Mouse (Mus musculus) CH12F3 (cell line): ENCODE measurements around the gene Cdk8.

ENCODE experiments used
- in situ Hi-C: fragments of 300-500 bp; cut with MboI; formaldehyde crosslinking; loops from 2 replicates; pipeline ENCODE4 v1.14.3; 2020; ENCODE audit warnings: low sequenced_read_pairs

The Cdk8 gene

GRCm38 (mm10) chr5:146315268-146315921, 84.4 kb downstream of the Cdk8 start:
- in situ Hi-C loops = no loop called here

GRCm38 (mm10) chr5:146316316-146316715, 85.3 kb downstream of the Cdk8 start:
- in situ Hi-C loops = no loop called here

- in situ Hi-C loops = no loop called here
Measured at GRCm38 (mm10) chr5:146318051-146318450, 87.0 kb downstream of the Cdk8 start.

DNA sequence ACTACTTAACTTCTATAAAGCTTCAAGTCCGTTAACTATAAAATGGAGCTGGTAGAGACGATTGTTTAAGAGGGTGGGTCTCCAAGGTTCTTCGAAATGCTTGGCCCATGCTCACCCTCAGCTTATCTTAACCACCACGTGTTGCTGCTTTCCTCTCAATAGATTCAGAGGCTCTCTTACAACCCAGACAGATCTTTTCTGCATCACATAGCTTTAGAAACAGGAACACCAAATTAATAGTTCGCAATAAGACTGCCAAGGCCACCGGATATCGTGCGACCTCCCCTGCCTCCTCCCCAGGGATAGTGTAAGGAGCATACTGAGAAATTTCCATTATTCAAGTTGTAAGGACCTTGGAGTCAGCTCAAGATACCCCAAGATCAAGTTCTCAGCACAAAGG, 87.4 kb downstream of the Cdk8 start:
- in situ Hi-C loops = no loop called here

GRCm38 (mm10) chr5:146328941-146329340, 97.9 kb downstream of the Cdk8 start:
- in situ Hi-C loops = no loop called here

- in situ Hi-C loops = no loop called here
Measured at GRCm38 (mm10) chr5:146329541-146329940, 98.5 kb downstream of the Cdk8 start.

DNA sequence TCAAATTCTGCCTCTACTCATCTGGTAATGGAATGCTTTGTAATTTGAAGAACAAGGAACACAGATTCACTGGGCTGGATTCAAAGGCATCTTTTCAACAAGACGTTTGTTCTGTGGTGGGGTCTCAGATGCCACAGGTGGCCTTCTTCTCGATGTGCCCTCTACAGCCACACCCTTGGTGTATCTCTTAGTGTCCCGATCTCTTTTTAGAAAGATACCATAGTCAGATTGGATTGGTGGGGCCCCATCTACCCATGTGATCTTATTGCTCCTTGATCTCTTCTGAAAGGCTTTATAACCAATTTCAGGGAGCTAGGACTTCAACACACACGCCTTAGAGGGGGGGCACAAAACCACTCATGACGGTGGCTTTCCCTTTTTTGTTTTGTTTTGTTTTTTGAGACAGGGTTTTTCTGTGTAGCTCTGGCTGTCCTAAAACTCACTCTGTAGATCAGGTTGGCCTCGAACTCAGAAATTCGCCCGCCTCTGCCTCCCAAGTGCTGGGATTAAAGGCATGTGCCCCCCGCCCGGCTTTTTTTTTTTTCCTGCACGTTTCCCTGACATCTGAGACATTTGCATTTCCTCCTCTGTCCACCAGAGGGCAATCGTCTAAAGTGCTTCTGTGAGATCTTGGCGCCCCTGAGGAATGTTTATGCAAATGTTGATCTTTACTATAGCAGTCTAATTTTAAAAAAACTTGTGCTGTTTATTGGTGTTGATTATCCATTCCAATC, 99.2 kb downstream of the Cdk8 start:
- in situ Hi-C loops = no loop called here

DNA sequence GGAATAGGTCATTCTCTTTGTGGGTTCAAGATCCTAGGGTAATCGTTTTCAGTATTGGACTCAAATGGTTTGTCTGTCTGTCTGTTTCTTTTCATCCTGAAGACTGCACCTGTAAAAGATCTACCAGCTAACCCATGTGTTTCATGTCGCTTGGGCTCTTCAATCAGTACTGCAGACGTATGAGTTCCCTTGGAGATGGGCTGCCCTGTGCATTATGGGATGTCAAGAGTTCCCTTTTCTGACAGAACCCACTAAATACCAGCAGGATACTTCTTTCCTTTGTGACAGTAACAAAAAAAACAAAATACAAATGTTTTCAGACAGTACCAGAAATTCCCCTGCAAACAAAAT, 99.7 kb downstream of the Cdk8 start:
- in situ Hi-C loops = no loop called here

DNA sequence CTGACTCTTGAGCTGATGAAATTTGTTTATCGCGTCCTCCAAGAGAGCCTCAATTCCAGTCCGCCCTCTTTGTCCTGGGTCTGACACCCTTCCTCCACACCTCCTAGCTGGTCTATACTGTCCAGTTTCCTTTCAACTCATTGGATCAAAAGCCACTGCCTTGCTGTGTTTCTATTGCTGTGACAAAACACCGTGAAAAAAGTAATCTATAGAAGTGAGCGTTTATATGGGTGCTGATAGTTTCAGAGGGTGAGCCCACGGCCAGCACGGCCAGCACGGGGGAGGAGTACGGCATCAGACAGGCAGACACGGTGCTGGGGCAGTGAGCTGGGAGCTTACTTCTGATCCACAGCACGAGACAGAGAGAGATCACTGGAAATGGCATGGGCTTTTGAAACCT, 100.1 kb downstream of the Cdk8 start:
- in situ Hi-C loops = no loop called here

DNA sequence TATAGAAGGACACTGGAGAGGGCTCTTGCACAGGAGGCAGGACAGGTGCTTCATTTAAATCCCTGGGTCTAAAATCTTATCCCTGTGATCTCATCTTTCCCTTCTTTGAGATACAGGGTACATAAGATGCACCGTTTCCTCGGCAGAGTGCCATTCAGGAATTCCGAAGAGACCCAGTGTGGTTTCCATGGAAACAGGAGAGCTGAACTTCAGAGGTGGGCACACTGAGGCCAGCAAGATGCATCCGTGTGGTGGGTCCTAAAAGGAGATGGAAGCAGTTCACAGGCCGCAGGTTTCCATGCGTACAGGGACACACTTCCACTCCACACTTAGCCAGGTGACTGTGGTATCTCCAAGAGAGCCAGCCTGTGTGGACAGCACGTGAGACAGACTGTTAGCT, 101.5 kb downstream of the Cdk8 start:
- in situ Hi-C loops = no loop called here

DNA sequence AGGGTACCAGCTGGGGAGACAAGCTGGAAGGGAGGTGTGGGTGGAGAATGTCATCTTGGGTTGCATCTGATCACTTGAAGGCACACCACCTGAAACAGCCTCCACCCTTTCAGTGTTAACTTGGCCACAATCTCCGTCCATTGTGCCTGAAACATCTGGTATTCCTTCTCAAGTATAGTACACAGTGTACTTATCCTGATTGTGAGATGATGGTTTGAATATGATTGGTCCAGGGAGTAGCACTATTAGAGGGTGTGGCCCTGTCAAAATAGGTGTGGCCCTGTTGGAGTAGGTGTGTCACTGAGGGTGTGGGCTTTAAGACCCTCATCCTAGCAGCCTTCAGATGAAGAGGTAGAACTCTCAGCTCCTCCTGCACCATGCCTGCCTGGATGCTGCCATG, 103.4 kb downstream of the Cdk8 start:
- in situ Hi-C loops = no loop called here

DNA sequence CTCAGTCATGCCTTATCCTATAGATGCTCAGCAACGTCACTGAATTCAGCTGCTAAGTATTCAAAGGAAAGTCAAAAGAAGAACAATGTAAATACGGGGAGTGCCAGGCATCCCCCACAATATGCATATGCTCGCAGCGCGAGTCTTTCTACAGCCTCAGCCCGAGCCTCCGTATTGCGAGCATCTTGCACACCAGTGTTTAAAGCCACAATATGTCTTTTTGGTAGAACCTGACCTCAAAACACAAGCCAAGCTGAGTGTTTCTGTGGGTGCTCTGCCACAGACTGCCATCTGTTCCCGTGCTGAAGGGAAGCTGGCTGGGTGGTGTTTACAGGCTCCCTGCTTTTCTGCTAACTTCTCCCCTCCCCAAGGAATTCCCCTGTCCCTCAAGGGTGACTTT, 107.0 kb downstream of the Cdk8 start:
- in situ Hi-C loops = no loop called here

- in situ Hi-C loops = no loop called here
Measured at GRCm38 (mm10) chr5:146340037-146340436, 109.0 kb downstream of the Cdk8 start.

- in situ Hi-C loops = no loop called here
Measured at GRCm38 (mm10) chr5:146344911-146345686, 114.1 kb downstream of the Cdk8 start.

GRCm38 (mm10) chr5:146347081-146347480, 116.1 kb downstream of the Cdk8 start:
- in situ Hi-C loops = no loop called here

DNA sequence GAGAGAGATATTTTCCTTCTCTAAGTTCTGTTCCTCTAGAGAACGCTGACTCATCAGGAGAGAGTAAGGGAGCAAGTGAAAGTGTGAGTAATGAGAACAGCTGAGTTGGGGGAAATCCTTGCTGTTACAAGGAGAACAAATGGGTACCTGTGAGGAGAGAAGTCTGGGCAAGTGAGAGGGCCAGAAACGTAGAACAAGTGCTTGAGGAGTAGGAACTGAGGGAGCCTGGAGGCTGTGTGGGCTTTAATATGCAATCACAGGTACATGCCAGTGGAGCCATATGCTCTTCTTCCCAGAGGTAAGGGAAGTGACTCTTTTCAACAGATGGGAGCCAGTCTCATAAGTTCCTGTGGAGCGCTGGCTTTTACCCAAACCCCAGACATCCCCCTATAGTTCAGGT, 118.2 kb downstream of the Cdk8 start:
- in situ Hi-C loops = no loop called here

GRCm38 (mm10) chr5:146350784-146351183, 119.8 kb downstream of the Cdk8 start:
- in situ Hi-C loops = no loop called here

- in situ Hi-C loops = no loop called here
Measured at GRCm38 (mm10) chr5:146352006-146352405, 121.0 kb downstream of the Cdk8 start.
